In the genomic region with DNA sequence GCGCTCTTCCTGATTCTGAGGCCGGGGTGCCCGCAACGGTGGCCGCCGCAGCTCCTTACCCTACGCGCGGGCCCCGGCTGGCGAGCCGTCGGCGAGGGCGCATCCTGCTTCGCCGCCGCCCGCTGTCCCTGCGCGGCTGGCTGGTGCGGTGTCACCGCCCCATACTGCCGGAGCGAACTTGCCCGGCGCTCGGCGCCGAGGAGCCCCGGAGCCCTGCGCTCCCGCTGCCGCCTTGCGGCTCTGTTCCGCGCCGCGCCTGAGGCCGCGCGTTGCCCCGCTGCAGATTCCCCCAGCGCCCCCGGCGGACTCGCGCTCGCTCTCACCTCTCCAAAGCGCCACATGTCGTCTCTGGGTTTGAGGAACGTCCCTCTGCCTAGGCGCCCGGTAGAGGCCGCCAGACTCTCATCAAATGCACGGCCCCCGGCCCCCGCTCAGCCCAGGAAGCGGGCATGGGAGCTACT, we compare ENCODE assay signal across 10 mouse cellular contexts. TPM values are rescaled to one million over a fixed set of nuclear protein-coding genes. Genes with fewer than 3 reads are reported as not detected.
A peak's percentile ranks its signal among the peaks of the same experiment; 100 is the strongest.
DNase-seq lines count a peak whose midpoint lies in the region; ATAC-seq and TF ChIP-seq lines count a peak whose summit lies in the region.
"Had no signal": no experiment of that assay in that cellular context is flagged by ENCODE, and none has a peak within 500 bp of the region (broad histone marks: within the 10 kb centered on the region; RNA-seq: fewer than 3 reads in every experiment).

A gene (minus strand): TSS at position 379 of the 461 bp plus-strand sequence.

- H3K27ac ChIP-seq in heart, embryonic 12.5 days (ENCODE audit: poor library complexity, severe bottlenecking): no peak within 1 kb of the TSS
- peak within 1 kb of the TSS; percentile 73 for H3K27ac ChIP-seq in forebrain, postnatal 0 days (ENCODE audit: low read depth, low read length)
- peak within 1 kb of the TSS; percentile 60 for H3K27ac ChIP-seq in midbrain, embryonic 16.5 days (ENCODE audit: low read length)

- peak within 1 kb of the TSS; percentile 74 for H3K4me2 ChIP-seq in heart, embryonic 12.5 days
- peak within 1 kb of the TSS; percentile 79 for H3K4me2 ChIP-seq in forebrain, postnatal 0 days (ENCODE audit: low read depth)
- peak within 1 kb of the TSS; percentile 73 for H3K4me2 ChIP-seq in midbrain, embryonic 16.5 days (ENCODE audit: low read length)

- ATAC-seq in heart, embryonic 12.5 days (ENCODE audit: insufficient number of reproducible peaks, low FRiP score): peak; percentile 53; the same call in 1 of the 2 replicates
- ATAC-seq in forebrain, postnatal 0 days: peak; percentile 87
- peak; percentile 90 for ATAC-seq in midbrain, embryonic 16.5 days

- WGBS in heart, embryonic 12.5 days: under 1% methylated on average over 59 of the region's 59 CpGs
- under 1% methylated on average over 53 of the region's 59 CpGs for WGBS in forebrain, postnatal 0 days
- under 1% methylated on average over 59 of the region's 59 CpGs for WGBS in midbrain, embryonic 16.5 days

- peaks cover 59% of the 10 kb centered on the region for H3K27me3 ChIP-seq in heart, embryonic 12.5 days (replicated peaks)
- H3K27me3 ChIP-seq in forebrain, postnatal 0 days (ENCODE audit: insufficient read depth, low read length): peaks cover 15% of the 10 kb centered on the region; the same call in 1 of the 2 replicates
- peaks cover 18% of the 10 kb centered on the region for H3K27me3 ChIP-seq in midbrain, embryonic 16.5 days (ENCODE audit: control insufficient read depth, insufficient read depth, low read depth, low read length)

- H3K36me3 ChIP-seq in heart, embryonic 12.5 days: no peaks in the 10 kb centered on the region
- no peaks in the 10 kb centered on the region for H3K36me3 ChIP-seq in forebrain, postnatal 0 days (ENCODE audit: insufficient read depth)
- no peaks in the 10 kb centered on the region for H3K36me3 ChIP-seq in midbrain, embryonic 16.5 days (ENCODE audit: control insufficient read depth, insufficient read depth, low read length)

- peak within 1 kb of the TSS; percentile 55 for H3K4me3 ChIP-seq in heart, embryonic 12.5 days
- H3K4me3 ChIP-seq in forebrain, postnatal 0 days (ENCODE audit: low read depth, low read length): peak within 1 kb of the TSS; percentile 63
- H3K4me3 ChIP-seq in midbrain, embryonic 16.5 days (ENCODE audit: low read depth, low read length): peak within 1 kb of the TSS; percentile 73

- peak within 1 kb of the TSS; percentile 35 for H3K9ac ChIP-seq in heart, embryonic 12.5 days
- peak within 1 kb of the TSS; percentile 79 for H3K9ac ChIP-seq in forebrain, postnatal 0 days
- H3K9ac ChIP-seq in midbrain, embryonic 16.5 days (ENCODE audit: low read depth, low read length): peak within 1 kb of the TSS; percentile 85

- TF ChIP-seq CTCF in forebrain, postnatal 0 days (IDR thresholded peaks at IDR 0.05; ENCODE audit: low read depth): peak; percentile 74

- H3K4me1 ChIP-seq in heart, embryonic 12.5 days (replicated peaks): peaks cover 8% of the 10 kb centered on the region; the same call in 1 of the 2 replicates
- no peaks in the 10 kb centered on the region; the same call in 1 of the 2 replicates for H3K4me1 ChIP-seq in forebrain, postnatal 0 days (ENCODE audit: insufficient read depth)
- H3K4me1 ChIP-seq in midbrain, embryonic 16.5 days (ENCODE audit: control insufficient read depth, insufficient read depth, low read length): peaks cover 8% of the 10 kb centered on the region; the same call in 1 of the 2 replicates

- H3K9me3 ChIP-seq in heart, embryonic 12.5 days (replicated peaks): no peaks in the 10 kb centered on the region
- no peaks in the 10 kb centered on the region for H3K9me3 ChIP-seq in forebrain, postnatal 0 days (ENCODE audit: low read length)
- H3K9me3 ChIP-seq in midbrain, embryonic 16.5 days (replicated peaks; ENCODE audit: control insufficient read depth, low read length, poor library complexity, severe bottlenecking): no peaks in the 10 kb centered on the region

- DNase-seq in heart, adult 11 months: no peak
- peak; percentile 78 for DNase-seq in ZHBTc4 (ENCODE audit: low read depth, low spot score)
- DNase-seq in forebrain, postnatal 0 days: peak; percentile 82
- DNase-seq in layer of hippocampus, postnatal 25 days (ENCODE audit: extremely low spot score in 1 of 2, low spot score in 1 of 2): peak; percentile 54 to 64
- DNase-seq in B cell, adult 2 months: no peak
- no peak for DNase-seq in natural killer cell, adult 2 months (ENCODE audit: low spot score in 2 of 2)

RNA-seq across cellular contexts. Expression of the gene that starts here (rescaled TPM):
- 0.15 and 0.34 TPM in 2 replicates for polyA plus RNA-seq in heart, embryonic 12.5 days (2016; fragmentation: Nextera tagmentation; extraction: Ambion mirVana)
- 102 and 105 TPM in 2 replicates for total RNA-seq in forebrain, postnatal 0 days (2014; rRNA removed)
- 108 and 115 TPM in 2 replicates for polyA plus RNA-seq in forebrain, postnatal 0 days (2015; fragmentation: Nextera tagmentation; extraction: Ambion mirVana)
- total RNA-seq in layer of hippocampus, postnatal 25 days (2021): 100 to 1,000 TPM; 183 to 203 TPM
- 43.9 and 55.0 TPM in 2 replicates for polyA plus RNA-seq in midbrain, embryonic 16.5 days (2015; fragmentation: Nextera tagmentation; extraction: Ambion mirVana)
- total RNA-seq: MEL had no signal
- polyA plus RNA-seq: large intestine, adult 2 months had no signal

Comparison
In these comparisons a context has a peak if more than half of its experiments do, and no peak if none do; other contexts are left out.
1. RNA of the gene that starts here (polyA plus RNA-seq): 108 to 115 TPM in forebrain, postnatal 0 days and 43.9 to 55.0 TPM in midbrain, embryonic 16.5 days; 0.15 to 0.34 TPM in heart, embryonic 12.5 days; every median in the first group is over 10 times any median in the second.
2. Peak in ATAC-seq, H3K4me3 ChIP-seq, H3K9ac ChIP-seq and H3K4me2 ChIP-seq in heart, embryonic 12.5 days; RNA of the gene not detected or under 1 TPM.
3. H3K9ac ChIP-seq: peak in every context shown above with its lines; median percentile 85 in midbrain, embryonic 16.5 days; 79 in forebrain, postnatal 0 days; 35 in heart, embryonic 12.5 days.
4. DNase-seq: peak in ZHBTc4 (single experiment), forebrain, postnatal 0 days (single experiment) and layer of hippocampus, postnatal 25 days (2 of 2); none in heart, adult 11 months (single experiment), B cell, adult 2 months (0 of 2) and natural killer cell, adult 2 months (0 of 2).
5. Peak in every context shown above with its lines, with median percentiles within 50 percentile points of each other: ATAC-seq, H3K4me2 ChIP-seq and H3K4me3 ChIP-seq.